Mouse (Mus musculus) testis, adult 2 months (tissue): ENCODE measurements around the gene H2-Q7.
A peak's percentile ranks its signal among the peaks of the same experiment; 100 is the strongest.
"Not testable (repeated sequence)": the region's sequence is repeated elsewhere in the genome, so short reads cannot be mapped to it uniquely, and the experiment has no call there.

ENCODE experiments used
- CTCF ChIP-seq: fragments of 200-500 bp; IDR thresholded peaks from 2 replicates; pipeline ENCODE4 v1.5.1; 2012; ENCODE audit warnings: low read depth, mild to moderate bottlenecking, inconsistent platforms, low read length, moderate library complexity; ENCODE audit not compliant: control insufficient read depth, insufficient read depth, insufficient replicate concordance
- POLR2A ChIP-seq: fragments of 200-500 bp; IDR thresholded peaks from 2 replicates; pipeline ENCODE4 v1.6.1; 2012; ENCODE audit warnings: low read depth, mild to moderate bottlenecking, inconsistent platforms, low read length, moderate library complexity; ENCODE audit not compliant: control insufficient read depth

- peak; percentile 68; the same call in 1 of the 2 replicates for TF ChIP-seq CTCF
- TF ChIP-seq POLR2A, result not testable (repeated sequence)
These were observed 18.6 kb upstream of the H2-Q7 start for GRCm38 (mm10) chr17:35420206-35420810.
